Mouse (Mus musculus) activated CD4-positive, CD25-positive, alpha-beta regulatory T cell (primary cell): ENCODE measurements around the gene Tec. TPM values are rescaled to one million over a fixed set of nuclear protein-coding genes. Genes with fewer than 3 reads are reported as not detected.

Experiments
- polyA plus RNA-seq, 2 experiments: library from polyadenylated mRNA; unstranded; fragments of 100-300 nt; shearing (Covaris generic); gene quantifications; one replicate each; pipeline ENCODE4 v1.2.1; 2017

The Tec gene
- 10 to 100 TPM; 10.6 to 10.8 TPM for polyA plus RNA-seq

DNA sequence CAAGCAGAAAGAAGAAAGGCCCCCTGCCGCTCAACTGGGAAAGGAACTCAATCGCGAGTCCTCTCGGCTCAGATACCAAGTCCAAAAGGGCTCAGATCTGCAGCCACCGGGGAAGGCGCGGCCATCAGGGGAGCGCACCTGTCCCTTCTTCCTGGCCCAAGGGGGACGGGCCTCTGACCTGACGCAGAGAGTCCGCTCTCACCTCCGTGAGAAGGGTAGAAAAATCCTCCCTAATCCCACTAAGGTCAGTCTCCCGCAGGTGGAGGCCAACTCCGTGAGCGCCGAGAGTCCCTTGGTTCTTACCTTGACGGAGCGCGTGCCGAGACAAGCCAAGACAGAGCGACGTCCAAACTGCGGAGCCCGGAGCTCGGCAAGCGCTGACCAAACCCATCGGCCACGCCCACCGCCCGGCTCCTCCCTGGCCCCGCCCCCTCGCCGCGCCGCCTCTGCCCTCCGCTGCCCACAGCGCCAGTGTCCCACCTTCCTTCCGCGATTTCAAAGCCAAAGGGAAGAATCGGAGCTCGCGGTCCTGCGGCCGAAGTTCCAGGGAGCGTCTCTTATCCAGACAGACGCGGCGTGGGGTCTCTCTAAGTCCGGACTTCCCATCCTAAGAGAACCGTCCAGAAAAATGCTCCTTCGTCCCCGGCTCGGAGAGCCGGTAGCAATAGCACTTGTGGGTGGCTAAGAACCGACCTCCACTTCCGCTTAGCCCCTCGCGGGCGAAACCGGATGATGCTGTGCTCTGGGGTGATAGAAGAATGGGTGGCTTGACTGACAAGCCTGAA is at the start of gene Tec:
Tec (minus strand) TSS at position 393 of the 785 bp plus-strand sequence.

DNA sequence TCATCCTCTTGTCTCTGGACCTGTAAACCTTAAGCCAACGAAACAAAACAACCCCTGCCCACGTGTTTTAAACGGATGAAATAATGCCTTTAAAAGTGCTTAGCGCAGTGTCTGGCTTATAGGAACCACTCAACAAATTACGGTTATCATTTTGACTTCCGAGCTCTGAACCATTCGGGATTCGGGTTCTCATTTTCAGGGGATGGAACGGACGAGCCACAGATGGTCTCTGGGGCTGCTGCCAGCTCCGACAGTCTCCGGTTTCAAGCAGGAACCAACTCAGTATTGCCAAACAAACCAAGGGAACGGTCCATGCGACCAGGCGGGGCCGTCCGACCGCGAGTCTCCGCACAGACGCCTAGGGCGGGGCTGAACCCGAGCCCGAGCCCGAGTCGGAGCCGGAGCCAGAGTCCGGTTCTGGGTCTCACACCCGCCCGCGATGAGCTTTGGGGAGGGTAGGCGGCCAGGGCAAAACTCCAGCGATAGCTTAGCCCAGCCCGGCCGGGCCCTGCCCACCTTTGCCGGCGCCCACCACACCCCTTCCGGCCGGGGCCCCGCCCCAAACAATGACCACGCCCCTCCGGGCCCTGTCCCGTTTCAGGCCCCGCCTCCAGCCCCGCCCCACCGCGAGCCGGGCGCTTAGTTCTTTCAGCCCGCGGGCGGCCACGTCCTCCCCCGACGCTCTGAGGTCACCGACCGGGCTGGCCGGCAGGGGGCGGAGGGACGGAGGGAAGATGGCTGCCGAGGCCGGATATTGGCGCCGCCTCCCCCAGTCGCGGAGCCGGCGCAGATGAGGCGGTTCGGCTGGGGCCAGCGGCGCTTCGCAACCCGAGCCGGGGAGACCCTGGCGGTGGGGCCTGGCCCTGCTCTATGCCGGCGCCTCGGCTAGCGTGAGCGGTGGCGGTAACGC is 45.6 kb upstream of the Tec start, which contains the start of gene Slain2:
Slain2 (plus strand) TSS at position 657 of the 910 bp plus-strand sequence.

DNA sequence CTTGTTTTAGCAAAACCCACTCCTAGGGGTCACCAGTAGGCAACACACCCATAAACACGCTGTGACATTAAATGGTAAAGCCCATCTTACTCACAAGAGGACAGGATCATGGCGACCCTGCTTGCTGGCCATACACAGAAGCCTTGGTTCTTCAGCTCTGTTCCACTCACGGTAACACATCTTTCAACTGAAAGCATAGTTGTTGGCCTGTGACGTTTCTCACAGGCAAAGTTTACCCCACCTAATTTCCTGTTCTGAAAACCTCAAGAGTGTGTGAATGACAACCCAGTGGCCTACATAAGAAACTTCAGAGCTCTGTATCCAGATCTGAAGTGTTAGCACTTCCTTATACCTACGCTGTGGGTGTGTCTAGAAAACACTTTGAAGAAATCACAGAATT is 115.7 kb downstream of the Tec start, which contains the start of gene Txk:
Txk (minus strand) TSS at position 193 of the 400 bp plus-strand sequence.

Other genes starting within 250 kb of the Tec start
- 1 to 10 TPM in 1 of 2 experiments, under 1 TPM in 1; 0.79 to 2.0 TPM for gene Cnga1, start 224.2 kb downstream of the Tec start, polyA plus RNA-seq
- 10 to 100 TPM; 22.6 to 37.3 TPM for gene Nipal1, start 220.7 kb downstream of the Tec start, polyA plus RNA-seq
- 100 to 1,000 TPM in 1 of 2 experiments, 10 to 100 TPM in 1; 68.0 to 103 TPM for gene Txk, start 115.7 kb downstream of the Tec start, polyA plus RNA-seq
- gene Slain2, start 45.8 kb upstream of the Tec start, polyA plus RNA-seq = 10 to 100 TPM; 67.7 to 71.9 TPM
- gene Gm10135, start 106.2 kb upstream of the Tec start, polyA plus RNA-seq = not detected
- not detected for gene Slc10a4, start 138.4 kb upstream of the Tec start, polyA plus RNA-seq